Mouse (Mus musculus) CH12.LX (cell line): ENCODE data around the gene Usp5. TPM values are rescaled to one million over a fixed set of nuclear protein-coding genes. Genes with fewer than 3 reads are reported as not detected.

Source experiments
- DNase-seq: peaks from one replicate; pipeline ENCODE4 v3.0.0-alpha.2; 2013; ENCODE audit errors: extremely low read depth
- H3K27ac ChIP-seq: 2 replicates; pipeline ENCODE4 v1.5.1; 2012; ENCODE audit warnings: low read depth, mild to moderate bottlenecking, control low read depth, moderate library complexity; ENCODE audit not compliant: insufficient read depth
- H3K27me3 ChIP-seq: replicated peaks from 2 replicates; pipeline ENCODE3; 2012; ENCODE audit warnings: inconsistent platforms
- H3K36me3 ChIP-seq, 2 experiments: replicated peaks in 1 of 2; 2 replicates each; pipeline versions ENCODE3 to v1.6.1; 2012; ENCODE audit warnings: inconsistent platforms in 1 of 2, low read length in 1 of 2, mild to moderate bottlenecking in 1 of 2, mixed read lengths in 1 of 2, moderate library complexity in 1 of 2; ENCODE audit not compliant: control insufficient read depth in 1 of 2, insufficient read depth in 1 of 2
- H3K4me1 ChIP-seq, 2 experiments: 2 replicates each; pipeline ENCODE4 v1.6.1; 2012; ENCODE audit warnings: inconsistent platforms in 1 of 2, moderate library complexity in 1 of 2; ENCODE audit not compliant: insufficient read depth in 2 of 2, control insufficient read depth in 1 of 2
- H3K4me2 ChIP-seq: 2 replicates; pipeline ENCODE4 v1.6.1; 2012; ENCODE audit warnings: low read depth, mild to moderate bottlenecking, control low read depth; ENCODE audit not compliant: poor library complexity, insufficient read depth, severe bottlenecking
- H3K4me3 ChIP-seq, 3 experiments: fragments of 150-350 bp in 1 of 3; sonication (generic) in 1 of 3; replicated peaks in 1 of 3; 2 replicates each; pipeline versions ENCODE3 to v1.5.1; 2011 to 2012; ENCODE audit warnings: low read depth in 2 of 3, low read length in 2 of 3, mild to moderate bottlenecking in 2 of 3, moderate library complexity in 2 of 3, control low read depth in 1 of 3, improper control_type of control experiment in 1 of 3, inconsistent platforms in 1 of 3, mixed read lengths in 1 of 3; ENCODE audit not compliant: poor library complexity in 1 of 3
- H3K79me2 ChIP-seq: replicated peaks from 2 replicates; pipeline ENCODE4 v1.6.1; 2012; ENCODE audit warnings: mild to moderate bottlenecking, moderate library complexity; ENCODE audit not compliant: control insufficient read depth, poor library complexity, insufficient read depth, severe bottlenecking; ENCODE audit errors: extremely low read depth
- H3K9ac ChIP-seq: 2 replicates; pipeline ENCODE4 v1.6.1; 2012; ENCODE audit warnings: low read depth, mild to moderate bottlenecking, control low read depth, moderate library complexity; ENCODE audit not compliant: insufficient read depth
- H3K9me3 ChIP-seq: replicated peaks from 2 replicates; pipeline ENCODE3; 2012; ENCODE audit warnings: low read length, inconsistent platforms, mixed read lengths
- BHLHE40 ChIP-seq: IDR thresholded peaks from 2 replicates; pipeline ENCODE4 v1.6.1; 2011; ENCODE audit warnings: mild to moderate bottlenecking, low read depth, low read length, improper control_type of control experiment
- CHD1 ChIP-seq: IDR thresholded peaks from 2 replicates; pipeline ENCODE4 v1.6.1; 2012; ENCODE audit warnings: low read depth, low read length, improper control_type of control experiment, inconsistent platforms
- CHD2 ChIP-seq: IDR thresholded peaks from 2 replicates; pipeline ENCODE4 v1.6.1; 2011; ENCODE audit warnings: low read length, improper control_type of control experiment
- CTCF ChIP-seq, 2 experiments: IDR thresholded peaks in 1 of 2; conservative IDR thresholded peaks in 1 of 2; 2 replicates each; pipeline ENCODE4 v1.5.1; 2011 to 2012; ENCODE audit warnings: low read depth in 2 of 2, low read length in 2 of 2, improper control_type of control experiment in 1 of 2, inconsistent platforms in 1 of 2, mild to moderate bottlenecking in 1 of 2, moderate library complexity in 1 of 2
- E2F4 ChIP-seq: IDR thresholded peaks from 2 replicates; pipeline ENCODE4 v1.6.1; 2011; ENCODE audit warnings: low read depth, low read length, improper control_type of control experiment; ENCODE audit not compliant: insufficient replicate concordance
- ELF1 ChIP-seq: IDR thresholded peaks from 2 replicates; pipeline ENCODE4 v1.6.1; 2014; ENCODE audit warnings: low read depth, mild to moderate bottlenecking, inconsistent platforms, low read length, improper control_type of control experiment
- ETS1 ChIP-seq: conservative IDR thresholded peaks from 2 replicates; pipeline ENCODE4 v1.6.1; 2012; ENCODE audit warnings: low read depth, mild to moderate bottlenecking, inconsistent platforms, low read length, improper control_type of control experiment, moderate library complexity
- GABPA ChIP-seq: IDR thresholded peaks from 2 replicates; pipeline ENCODE4 v1.6.1; 2012; ENCODE audit warnings: low read depth, low read length, improper control_type of control experiment, inconsistent platforms; ENCODE audit not compliant: insufficient replicate concordance
- JUN ChIP-seq: IDR thresholded peaks from 2 replicates; pipeline ENCODE4 v1.6.1; 2011; ENCODE audit warnings: low read depth, mild to moderate bottlenecking, low read length, improper control_type of control experiment, moderate library complexity; ENCODE audit not compliant: insufficient read depth
- MEF2A ChIP-seq: IDR thresholded peaks from 2 replicates; pipeline ENCODE4 v1.6.1; 2014; ENCODE audit warnings: low read depth, mild to moderate bottlenecking, inconsistent platforms, low read length, improper control_type of control experiment, borderline replicate concordance
- PAX5 ChIP-seq: IDR thresholded peaks from 2 replicates; pipeline ENCODE4 v1.6.1; 2012; ENCODE audit warnings: low read length, inconsistent platforms, mixed read lengths
- POLR2A ChIP-seq: IDR thresholded peaks from 2 replicates; pipeline ENCODE4 v1.6.1; 2011; ENCODE audit warnings: low read depth, mild to moderate bottlenecking, improper control_type of control experiment, low read length
- RAD21 ChIP-seq: IDR thresholded peaks from 2 replicates; pipeline ENCODE4 v1.6.1; 2011; ENCODE audit warnings: low read depth, mild to moderate bottlenecking, low read length, improper control_type of control experiment, moderate library complexity
- RCOR1 ChIP-seq: conservative IDR thresholded peaks from 2 replicates; pipeline ENCODE4 v1.6.1; 2012; ENCODE audit warnings: low read depth, mild to moderate bottlenecking, inconsistent platforms, low read length, improper control_type of control experiment
- SIN3A ChIP-seq: IDR thresholded peaks from 2 replicates; pipeline ENCODE4 v1.6.1; 2012; ENCODE audit warnings: low read length, improper control_type of control experiment, inconsistent platforms
- SMC3 ChIP-seq: IDR thresholded peaks from 2 replicates; pipeline ENCODE4 v1.6.1; 2011; ENCODE audit warnings: low read depth, low read length, improper control_type of control experiment
- TBP ChIP-seq: conservative IDR thresholded peaks from 2 replicates; pipeline ENCODE4 v1.6.1; 2011; ENCODE audit warnings: low read depth, low read length, improper control_type of control experiment
- USF1 ChIP-seq: IDR thresholded peaks from 2 replicates; pipeline ENCODE4 v1.6.1; 2014; ENCODE audit warnings: low read depth, mild to moderate bottlenecking, inconsistent platforms, low read length, improper control_type of control experiment
- USF2 ChIP-seq: conservative IDR thresholded peaks from 2 replicates; pipeline ENCODE4 v1.6.1; 2011; ENCODE audit warnings: low read depth, low read length, improper control_type of control experiment
- ZMIZ1 ChIP-seq: IDR thresholded peaks from 2 replicates; pipeline ENCODE4 v1.6.1; 2012; ENCODE audit warnings: low read depth, mild to moderate bottlenecking, inconsistent platforms, low read length, improper control_type of control experiment
- ZNF384 ChIP-seq: IDR thresholded peaks from 2 replicates; pipeline ENCODE4 v1.6.1; 2012; ENCODE audit warnings: low read depth, low read length, improper control_type of control experiment, inconsistent platforms
- dilution Hi-C: fragments of 300-500 bp; cut with MboI; formaldehyde crosslinking; loops from 2 replicates; pipeline ENCODE4 v1.14.3; 2020; ENCODE audit warnings: low sequenced_read_pairs; ENCODE audit not compliant: extremely low pct_unique_long_range_greater_than_20kb, extremely low pct_ligation_motif_present
- in situ Hi-C: fragments of 300-500 bp; cut with MboI; formaldehyde crosslinking; loops from 3 replicates; pipeline ENCODE4 v1.14.3; 2019; ENCODE audit warnings: low sequenced_read_pairs, low pct_ligation_motif_present, low pct_unique_long_range_greater_than_20kb, mixed read lengths
- polyA plus RNA-seq: library from polyadenylated mRNA; unstranded; fragments of >175 nt; gene quantifications from 2 replicates; pipeline ENCODE4 v1.2.1, GENCODE M21; 2012; ENCODE audit warnings: low read depth; ENCODE audit not compliant: insufficient read length
- total RNA-seq, 2 experiments: library from RNA; depleted of rRNA; stranded (reverse); fragments of 300-350 nt in 1 of 2; fragments of >200 nt in 1 of 2; gene quantifications; 2 replicates each; pipeline ENCODE4 v1.2.3; 2012 to 2014

The Usp5 gene
- total and polyA plus RNA-seq, 3 experiments = 79.8 to 107 (median 103) TPM

DNA sequence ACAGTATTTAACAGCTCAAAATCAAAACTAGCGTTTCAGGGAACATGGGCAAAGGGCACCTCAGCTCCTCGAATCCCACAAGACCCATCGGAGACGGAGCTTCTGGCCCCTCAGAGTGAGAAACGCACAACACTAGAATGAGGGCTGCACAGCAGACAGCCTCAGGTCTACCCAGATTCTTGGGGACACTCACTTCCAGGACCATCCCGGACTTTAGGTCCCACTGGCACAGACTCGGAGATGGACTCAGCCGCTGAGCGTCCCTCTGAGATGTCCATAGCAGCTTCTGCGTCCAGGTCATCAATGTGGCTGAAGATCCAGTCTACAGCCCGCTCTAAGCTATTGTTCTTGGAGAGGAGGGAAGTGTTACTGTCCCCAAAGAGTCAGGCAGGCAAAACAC is 12.2 kb downstream of the Usp5 start:
- no peak for DNase-seq
- no peak overlapping the region for H3K27ac ChIP-seq
- dilution Hi-C loops = no loop called here
- TF ChIP-seq RCOR1 = no peak
- no peak for TF ChIP-seq TBP
- no peak for TF ChIP-seq GABPA
- TF ChIP-seq PAX5 = no peak
- TF ChIP-seq CHD1 = no peak
- no peak for TF ChIP-seq MEF2A
- no peak for TF ChIP-seq SIN3A
- no peak for TF ChIP-seq ETS1
- no peak for TF ChIP-seq USF2
- no peak for TF ChIP-seq USF1
- TF ChIP-seq CHD2 = no peak
- TF ChIP-seq SMC3 = no peak
- H3K36me3 ChIP-seq = peaks cover 69 to 84% of the 10 kb centered on the region in 2 experiments
- H3K79me2 ChIP-seq = peaks cover 18% of the 10 kb centered on the region
- in situ Hi-C loops = no loop called here
- no peaks in the 10 kb centered on the region for H3K9me3 ChIP-seq
- H3K27me3 ChIP-seq = no peaks in the 10 kb centered on the region
- H3K4me3 ChIP-seq = no peak overlapping the region
- no peak overlapping the region for H3K9ac ChIP-seq
- H3K4me2 ChIP-seq = no peak overlapping the region
- H3K4me1 ChIP-seq = peaks cover 5 to 15% of the 10 kb centered on the region in 2 experiments

DNA sequence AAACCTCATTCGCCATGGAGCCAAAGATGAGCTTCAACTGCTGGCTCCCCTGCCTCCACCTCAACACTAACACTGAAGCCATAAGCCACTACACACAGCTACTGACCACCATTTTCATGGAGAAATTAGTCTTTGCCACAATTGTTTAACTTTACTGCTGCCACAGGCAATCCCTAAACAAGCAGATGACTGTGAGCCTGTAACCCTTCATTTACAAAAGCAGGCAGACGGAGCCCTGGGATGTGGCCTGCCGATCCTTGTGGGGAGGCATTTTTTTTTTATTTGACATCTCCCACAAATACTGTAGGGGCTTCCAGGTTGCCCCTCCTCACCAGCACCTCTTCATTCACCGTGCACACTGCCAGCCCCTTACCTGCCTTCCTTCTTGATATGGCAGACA is 12.7 kb downstream of the Usp5 start:
- Histone ChIP-seq H3K4me3 (no peak overlapping the region), H3K9ac (no peak overlapping the region), H3K4me2 (no peak overlapping the region), H3K27me3 (no peaks in the 10 kb centered on the region)
- DNase-seq = no peak
- dilution Hi-C loops = no loop called here
- TF ChIP-seq ELF1 = no peak
- no peak for TF ChIP-seq SIN3A
- no peak for TF ChIP-seq BHLHE40
- no peak for TF ChIP-seq TBP
- no peak for TF ChIP-seq PAX5
- no peak for TF ChIP-seq JUN
- TF ChIP-seq ZNF384 = no peak
- no peak for TF ChIP-seq RAD21
- no peak for TF ChIP-seq ZMIZ1
- no peak for TF ChIP-seq E2F4
- no peak for TF ChIP-seq POLR2A
- no peak for TF ChIP-seq USF1
- TF ChIP-seq CHD2 = no peak
- no peak for TF ChIP-seq CTCF (conservative IDR thresholded peaks at IDR 0.05 in 1 of 2, IDR thresholded peaks at IDR 0.05 in 1 of 2; ENCODE audit: low read depth in 2 of 2, low read length in 2 of 2)
- TF ChIP-seq, all 38 proteins: peak for 0
- in situ Hi-C loops = no loop called here
- Histone ChIP-seq H3K36me3 (peaks cover 69 to 84% of the 10 kb centered on the region in 2 experiments), H3K4me1 (peaks cover 5 to 20% of the 10 kb centered on the region in 2 experiments), H3K27ac (no peak overlapping the region), H3K9me3 (no peaks in the 10 kb centered on the region), H3K79me2 (peaks cover 22% of the 10 kb centered on the region)
